Mouse (Mus musculus) thymus, adult 2 months (tissue): Measurements from ENCODE around the gene Zbtb20. TPM values are rescaled to one million over a fixed set of nuclear protein-coding genes. Genes with fewer than 3 reads are reported as not detected.

Source experiments
- DNase-seq: peaks from one replicate; pipeline ENCODE4 v3.0.0; 2021
- H3K27ac ChIP-seq: fragments of 200-500 bp; 2 replicates; pipeline ENCODE4 v1.5.1; 2012; ENCODE audit warnings: low read length, control low read depth; ENCODE audit not compliant: control insufficient read depth, insufficient read depth
- H3K27me3 ChIP-seq: fragments of 200-500 bp; 2 replicates; pipeline ENCODE4 v1.6.1; 2012; ENCODE audit warnings: mild to moderate bottlenecking, low read length, moderate library complexity, mixed read lengths; ENCODE audit not compliant: control insufficient read depth, insufficient read depth
- H3K36me3 ChIP-seq: fragments of 200-500 bp; 2 replicates; pipeline ENCODE4 v1.6.1; 2012; ENCODE audit warnings: mild to moderate bottlenecking, low read length, moderate library complexity; ENCODE audit not compliant: control insufficient read depth, insufficient read depth
- H3K4me1 ChIP-seq: fragments of 200-500 bp; replicated peaks from 2 replicates; pipeline ENCODE4 v1.6.1; 2012; ENCODE audit warnings: low read length; ENCODE audit not compliant: control insufficient read depth, insufficient read depth
- H3K4me3 ChIP-seq: fragments of 200-500 bp; 2 replicates; pipeline ENCODE4 v1.5.1; 2012; ENCODE audit warnings: mild to moderate bottlenecking, low read length, control low read depth, moderate library complexity; ENCODE audit not compliant: control insufficient read depth, insufficient read depth
- CTCF ChIP-seq: fragments of 200-500 bp; IDR thresholded peaks from 2 replicates; pipeline ENCODE4 v1.5.1; 2012; ENCODE audit warnings: mild to moderate bottlenecking, control low read depth, low read length, moderate library complexity, borderline replicate concordance; ENCODE audit not compliant: control insufficient read depth, poor library complexity, insufficient read depth; ENCODE audit errors: extremely low read depth
- POLR2A ChIP-seq: fragments of 200-500 bp; IDR thresholded peaks from 2 replicates; pipeline ENCODE4 v1.6.1; 2012; ENCODE audit warnings: mild to moderate bottlenecking, low read length, control low read depth, moderate library complexity; ENCODE audit not compliant: control insufficient read depth, poor library complexity, insufficient read depth; ENCODE audit errors: extremely low read depth
- WGBS: fragments of 180-500 bp; shearing (Covaris S2); methylation state at CpG from one replicate; pipeline ENCODE4 v1.1.7; 2018; 5-methylcytosine and 5-hydroxymethylcytosine counted together
- polyA plus RNA-seq: library from polyadenylated mRNA; depleted of rRNA; stranded (reverse); fragments of >200 nt; gene quantifications from 2 replicates; pipeline ENCODE4 v1.2.3, GENCODE M21; 2012

The Zbtb20 gene
- polyA plus RNA-seq, 1 experiment: 19.1 TPM

GRCm38 (mm10) chr16:43330206-43330605 is 454.5 kb downstream of the Zbtb20 start:
- TF ChIP-seq POLR2A: no peak
- no peak for TF ChIP-seq CTCF
- Histone ChIP-seq H3K27me3 (no peaks in the 10 kb centered on the region), H3K4me1 (no peaks in the 10 kb centered on the region), H3K27ac (no peak overlapping the region), H3K36me3 (no peaks in the 10 kb centered on the region), H3K4me3 (no peak overlapping the region)
- 97% methylated on average over 3 of the region's 3 CpGs for WGBS
- no peak for DNase-seq

GRCm38 (mm10) chr16:43331440-43331839 is 455.8 kb downstream of the Zbtb20 start:
- H3K27me3 ChIP-seq: no peaks in the 10 kb centered on the region

GRCm38 (mm10) chr16:43332734-43333133 is 457.1 kb downstream of the Zbtb20 start:
- TF ChIP-seq CTCF (no peak), POLR2A (no peak)
- WGBS: 95% methylated on average over 2 of the region's 2 CpGs
- Histone ChIP-seq H3K27me3 (no peaks in the 10 kb centered on the region), H3K4me3 (no peak overlapping the region), H3K36me3 (no peaks in the 10 kb centered on the region), H3K27ac (no peak overlapping the region), H3K4me1 (no peaks in the 10 kb centered on the region)
- no peak for DNase-seq

More at GRCm38 (mm10) chr16:43331440-43331839, 455.8 kb downstream of the Zbtb20 start:
- TF ChIP-seq POLR2A (no peak), CTCF (no peak)
- no peak overlapping the region for H3K27ac ChIP-seq
- DNase-seq: no peak
- no peak overlapping the region for H3K4me3 ChIP-seq
- 98% methylated on average over 3 of the region's 3 CpGs for WGBS
- H3K4me1 ChIP-seq: no peaks in the 10 kb centered on the region
- no peaks in the 10 kb centered on the region for H3K36me3 ChIP-seq

- H3K4me3 ChIP-seq: no peak overlapping the region
- no peak for DNase-seq
- no peaks in the 10 kb centered on the region for H3K36me3 ChIP-seq
- no peaks in the 10 kb centered on the region for H3K27me3 ChIP-seq
- WGBS: 100% methylated on average over 1 of the region's 1 CpGs
- H3K4me1 ChIP-seq: no peaks in the 10 kb centered on the region
- no peak for TF ChIP-seq CTCF
- no peak for TF ChIP-seq POLR2A
- H3K27ac ChIP-seq: no peak overlapping the region
Measured at GRCm38 (mm10) chr16:43333265-43333664, 457.6 kb downstream of the Zbtb20 start.

- H3K4me3 ChIP-seq: no peak overlapping the region
- WGBS: 82% methylated on average over 11 of the region's 11 CpGs
- H3K27me3 ChIP-seq: no peaks in the 10 kb centered on the region
- no peaks in the 10 kb centered on the region for H3K36me3 ChIP-seq
- no peaks in the 10 kb centered on the region for H3K4me1 ChIP-seq
- TF ChIP-seq POLR2A (no peak), CTCF (no peak)
- DNase-seq: no peak
- no peak overlapping the region for H3K27ac ChIP-seq
Measured at GRCm38 (mm10) chr16:43334411-43335150, 458.9 kb downstream of the Zbtb20 start.

GRCm38 (mm10) chr16:43335151-43335823 is 459.6 kb downstream of the Zbtb20 start:
- H3K4me3 ChIP-seq: no peak overlapping the region
- no peak for DNase-seq
- 84% methylated on average over 8 of the region's 8 CpGs for WGBS
- no peak overlapping the region for H3K27ac ChIP-seq
- no peak for TF ChIP-seq POLR2A
- TF ChIP-seq CTCF: no peak
- no peaks in the 10 kb centered on the region for H3K36me3 ChIP-seq
- H3K4me1 ChIP-seq: no peaks in the 10 kb centered on the region
- no peaks in the 10 kb centered on the region for H3K27me3 ChIP-seq

GRCm38 (mm10) chr16:43335824-43336215 is 460.1 kb downstream of the Zbtb20 start:
- no peak for DNase-seq
- no peaks in the 10 kb centered on the region for H3K27me3 ChIP-seq
- WGBS: 93% methylated on average over 4 of the region's 4 CpGs
- TF ChIP-seq POLR2A (no peak), CTCF (no peak)
- H3K27ac ChIP-seq: no peak overlapping the region
- no peaks in the 10 kb centered on the region for H3K4me1 ChIP-seq
- H3K36me3 ChIP-seq: no peaks in the 10 kb centered on the region
- no peak overlapping the region for H3K4me3 ChIP-seq
